Mouse (Mus musculus) layer of hippocampus, postnatal 36 days (tissue): Measurements from ENCODE around the gene Larp1b. TPM values are rescaled to one million over a fixed set of nuclear protein-coding genes. Genes with fewer than 3 reads are reported as not detected.

Source experiments
- DNase-seq, 2 experiments: peaks; one replicate each; pipeline ENCODE4 v3.0.0; 2022
- total RNA-seq, 2 experiments: library from RNA; stranded (reverse); gene quantifications; 2 replicates each; pipeline ENCODE4 v1.2.3; 2021

Gene Larp1b
- total RNA-seq, 2 experiments from 2014 or later = 15.3 to 16.3 TPM

DNA sequence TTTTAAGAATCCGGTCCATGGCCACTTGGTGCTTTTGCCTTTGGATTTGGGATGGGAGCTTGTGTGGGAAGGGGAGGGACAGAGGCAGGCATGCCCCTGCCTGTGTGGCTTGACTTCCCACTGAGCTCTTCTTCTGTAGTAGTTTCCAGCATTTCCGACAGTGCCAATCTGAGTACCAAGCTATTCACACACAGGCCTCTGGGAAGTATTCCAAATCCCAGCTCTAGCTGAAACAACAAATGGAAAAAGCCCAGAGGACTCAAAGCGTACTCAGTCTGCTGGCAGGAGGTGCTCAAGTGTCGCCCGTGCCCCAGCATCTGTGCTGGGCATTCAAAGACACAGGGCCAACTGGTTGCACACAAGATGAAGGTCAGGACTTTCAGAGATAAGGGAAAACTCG is 72.4 kb downstream of the Larp1b start:
- peak; percentile 26 to 48 for DNase-seq

DNA sequence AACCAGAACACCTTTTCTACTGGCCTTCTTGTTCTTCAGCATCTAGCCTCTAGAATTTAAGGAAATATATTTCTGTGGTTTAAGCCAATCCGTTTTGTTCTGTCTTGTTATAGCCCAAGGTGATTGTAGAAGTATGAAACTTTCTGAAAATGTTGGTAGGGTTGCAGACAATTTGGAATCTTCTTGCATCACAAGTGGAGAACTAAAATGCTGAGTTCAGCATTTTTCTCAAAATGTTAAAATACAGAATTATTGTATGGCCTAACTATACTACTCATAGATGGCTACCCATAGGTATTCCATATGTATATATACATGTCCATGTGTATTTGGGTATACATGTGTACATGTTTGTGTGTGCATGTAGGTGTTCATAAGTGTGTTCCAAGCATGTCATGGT is 81.1 kb downstream of the Larp1b start:
- DNase-seq = no peak

DNA sequence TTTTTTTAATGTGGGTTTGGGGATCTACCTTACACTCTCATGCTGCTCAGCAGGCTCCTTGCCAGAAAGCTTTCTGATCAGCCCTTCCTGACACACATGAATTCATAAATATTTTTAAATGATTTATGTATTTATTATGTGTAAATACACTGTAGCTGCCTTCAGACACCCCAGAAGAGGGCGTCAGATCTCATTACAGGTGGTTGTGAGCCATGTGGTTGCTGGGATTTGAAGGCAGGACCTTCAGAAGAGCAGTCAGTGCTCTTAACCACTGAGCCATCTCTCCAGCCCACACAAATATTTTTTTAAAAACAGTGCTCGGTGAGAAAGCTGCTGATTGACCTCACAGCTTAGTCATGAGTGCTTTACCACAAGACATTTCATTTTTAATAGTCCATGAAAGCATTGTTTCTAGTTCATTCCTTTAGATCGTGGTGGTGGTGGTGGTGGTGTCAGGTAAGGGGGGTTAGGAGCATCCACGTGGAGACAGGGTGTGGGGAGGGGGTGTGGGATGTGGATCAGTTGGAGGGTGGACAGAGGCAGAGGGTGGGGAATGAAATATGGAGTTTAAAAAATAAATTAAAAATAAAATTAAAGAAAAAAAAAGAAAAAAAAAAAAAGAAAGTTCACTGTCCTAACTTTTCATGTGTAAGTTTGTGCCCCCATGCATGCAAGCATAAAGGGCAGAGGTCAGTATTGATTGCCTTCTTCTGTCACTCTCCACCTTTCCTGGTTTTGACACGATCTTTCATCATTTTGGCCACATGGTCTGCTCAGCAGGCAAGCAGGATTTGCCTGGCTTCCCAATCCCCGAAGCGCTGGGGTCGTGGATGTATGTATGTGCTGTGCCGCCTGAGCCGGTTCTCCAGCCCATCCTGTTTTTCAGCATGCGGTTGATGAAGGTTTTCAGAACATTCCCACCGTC is 81.9 kb downstream of the Larp1b start:
- DNase-seq = no peak

DNA sequence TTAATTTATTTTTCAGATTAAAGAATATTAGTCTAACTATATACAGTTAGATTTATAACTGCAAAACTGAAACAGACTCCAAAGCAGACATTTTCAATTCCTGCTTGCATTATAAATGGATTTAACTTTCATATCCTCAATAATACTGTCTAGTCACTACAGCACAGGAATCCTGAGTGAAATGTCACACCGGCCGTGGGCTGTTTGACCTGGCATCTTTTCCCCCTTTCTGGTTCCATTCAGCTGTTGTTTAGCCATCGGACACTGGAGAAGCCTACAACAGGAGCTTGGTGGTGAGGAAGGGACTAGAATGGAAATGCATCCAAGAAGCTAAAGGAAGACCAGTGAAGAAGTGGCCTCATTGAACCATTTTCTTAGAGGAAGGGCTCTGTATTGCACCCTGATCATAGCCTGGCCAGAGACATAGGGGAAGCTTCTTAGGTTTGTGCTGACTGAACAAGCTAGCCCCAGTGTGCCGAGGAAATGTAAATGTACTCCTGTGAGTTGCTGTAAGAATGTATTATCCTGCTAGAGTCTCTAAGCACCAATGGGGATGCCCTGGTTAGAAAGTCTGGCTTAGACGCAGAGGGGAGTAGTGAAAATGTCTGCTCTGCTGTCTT is 88.8 kb downstream of the Larp1b start:
- DNase-seq = no peak

DNA sequence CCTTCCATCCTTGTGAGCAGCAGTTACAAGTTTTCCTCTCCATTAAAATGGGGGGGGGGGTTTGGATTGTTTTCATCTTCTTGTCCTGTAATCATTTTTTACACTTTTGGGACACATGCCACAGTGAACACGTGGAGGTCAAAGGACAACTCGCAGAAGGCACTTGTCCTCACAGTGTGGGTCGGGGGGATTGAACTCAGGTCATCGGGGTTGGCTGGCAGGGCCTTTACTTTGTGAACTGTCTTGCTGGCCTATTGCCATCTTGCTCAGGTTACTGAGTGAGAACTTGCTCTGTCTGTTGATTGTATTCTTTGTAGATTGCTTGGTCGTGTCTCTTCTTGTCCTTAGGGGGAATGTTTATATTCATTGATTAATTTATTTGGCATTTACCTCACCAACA is 91.6 kb downstream of the Larp1b start:
- no peak for DNase-seq

DNA sequence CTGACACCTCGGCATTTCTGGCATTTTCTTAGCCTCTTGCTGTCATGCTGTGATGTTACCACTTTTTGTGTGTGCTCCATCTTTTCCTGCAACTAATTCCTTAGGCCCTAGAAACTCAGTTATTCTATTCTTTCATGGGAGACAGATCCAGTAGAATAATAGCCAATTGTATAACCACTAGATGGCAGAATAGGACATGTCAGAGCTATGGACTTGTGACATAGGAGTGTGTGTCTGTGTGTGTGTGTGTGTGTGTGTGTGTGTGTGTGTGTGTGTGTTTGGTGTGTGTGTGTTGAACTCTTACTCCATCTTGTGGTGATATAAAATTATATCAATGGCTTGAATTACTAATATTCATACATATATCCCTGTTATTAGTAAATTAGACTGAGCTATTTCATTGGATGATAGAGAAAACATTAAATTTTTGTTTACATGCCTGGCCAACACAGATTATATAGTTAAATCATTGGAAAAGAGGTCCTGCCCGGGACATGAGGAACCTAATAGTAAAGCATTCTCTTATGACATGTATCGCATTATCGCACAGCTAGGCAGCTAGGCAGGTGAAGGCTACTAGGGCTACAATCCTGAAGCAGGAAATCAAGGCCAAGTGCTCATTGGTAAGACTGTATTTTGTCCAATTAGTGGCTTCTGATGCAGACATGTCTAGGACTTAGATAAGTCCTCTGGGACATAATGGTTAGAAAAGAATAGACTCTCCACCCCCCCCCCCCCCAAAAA is 92.7 kb downstream of the Larp1b start:
- no peak for DNase-seq

DNA sequence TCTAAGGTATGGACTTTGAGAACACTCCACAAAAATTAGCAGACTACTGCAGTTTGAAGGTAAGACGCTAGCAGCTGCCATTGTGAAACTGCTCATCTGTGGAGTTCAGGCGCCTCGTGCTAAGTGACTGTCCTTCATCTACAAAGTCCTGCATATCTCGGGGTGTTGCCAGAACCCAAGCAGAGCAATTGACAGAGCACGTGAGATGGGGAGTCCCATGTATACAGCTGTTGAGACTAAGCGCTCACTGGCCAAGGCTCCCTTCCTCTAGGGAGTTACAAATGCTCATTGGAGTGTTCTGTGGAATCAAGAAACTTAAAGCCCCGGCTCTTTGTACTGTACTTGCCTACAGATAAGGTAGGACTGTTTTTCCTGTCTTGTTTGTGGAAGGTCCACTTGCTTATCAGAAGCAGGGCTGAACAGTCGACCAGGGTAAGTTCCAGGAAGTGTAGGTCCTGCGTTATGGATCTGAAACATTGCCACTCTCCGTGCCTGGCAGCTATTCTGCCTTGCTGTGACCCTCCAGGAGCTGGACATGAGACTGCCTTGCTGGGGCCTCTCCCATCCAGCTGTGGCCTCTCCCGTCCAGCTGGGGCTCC is 94.2 kb downstream of the Larp1b start:
- DNase-seq = no peak

DNA sequence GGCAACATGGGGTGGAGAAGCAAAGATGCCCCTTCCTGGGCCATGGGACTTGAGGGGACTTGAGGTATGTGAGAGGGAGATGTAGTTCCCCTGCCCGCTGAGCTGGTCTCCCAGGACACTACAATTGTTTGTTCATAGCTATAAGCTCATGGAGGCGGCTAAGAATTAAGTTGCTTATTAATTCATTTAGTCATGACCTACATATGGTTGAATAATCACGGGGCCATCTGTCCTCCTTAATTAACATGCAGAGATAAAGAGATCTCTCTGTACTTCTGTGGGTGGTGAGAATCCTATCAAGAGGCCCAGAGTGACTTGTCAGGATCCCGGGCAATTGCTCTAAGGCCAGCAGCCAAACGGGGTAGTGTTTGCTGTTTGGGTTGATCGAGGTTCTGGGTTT is 98.2 kb downstream of the Larp1b start:
- no peak for DNase-seq

DNA sequence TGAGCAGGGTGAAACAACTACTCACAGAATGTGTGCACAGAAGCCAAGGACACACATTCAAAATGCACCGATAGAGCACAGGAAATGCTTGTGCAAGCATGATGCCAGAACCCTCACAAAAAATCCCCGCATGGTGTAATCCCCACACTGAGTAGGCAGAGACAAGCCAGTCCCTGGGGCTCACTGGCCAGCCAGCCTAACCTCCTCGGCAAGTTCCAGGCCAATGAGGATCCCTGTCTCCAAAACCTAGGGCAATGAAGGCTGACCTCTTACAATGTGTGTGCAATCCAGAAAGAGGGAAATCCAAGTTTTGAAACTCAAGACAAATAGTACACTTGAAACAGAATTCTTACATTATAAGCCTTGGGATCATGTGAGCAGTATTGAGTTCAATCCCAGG is 103.7 kb downstream of the Larp1b start:
- no peak for DNase-seq

DNA sequence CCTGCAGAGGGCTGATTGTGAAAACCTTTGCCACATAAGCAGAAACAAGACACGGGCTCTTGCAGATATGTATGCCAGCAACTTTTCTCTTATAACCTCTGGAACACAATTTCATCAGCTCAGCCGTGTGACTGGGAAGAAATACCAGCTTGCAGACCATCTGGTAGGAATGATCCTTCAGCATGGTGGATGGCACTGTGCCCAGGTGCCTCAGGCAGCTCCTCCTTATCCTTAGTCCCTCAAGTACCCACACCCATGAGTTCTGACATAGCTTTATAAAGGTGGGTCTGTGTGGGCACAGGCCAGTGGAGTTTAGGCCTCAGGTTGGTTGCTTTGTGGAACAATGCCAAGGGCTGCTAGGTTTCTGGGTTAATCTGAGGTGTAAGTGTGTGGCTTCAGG is 108.8 kb downstream of the Larp1b start:
- DNase-seq = peak; percentile 40 to 45

DNA sequence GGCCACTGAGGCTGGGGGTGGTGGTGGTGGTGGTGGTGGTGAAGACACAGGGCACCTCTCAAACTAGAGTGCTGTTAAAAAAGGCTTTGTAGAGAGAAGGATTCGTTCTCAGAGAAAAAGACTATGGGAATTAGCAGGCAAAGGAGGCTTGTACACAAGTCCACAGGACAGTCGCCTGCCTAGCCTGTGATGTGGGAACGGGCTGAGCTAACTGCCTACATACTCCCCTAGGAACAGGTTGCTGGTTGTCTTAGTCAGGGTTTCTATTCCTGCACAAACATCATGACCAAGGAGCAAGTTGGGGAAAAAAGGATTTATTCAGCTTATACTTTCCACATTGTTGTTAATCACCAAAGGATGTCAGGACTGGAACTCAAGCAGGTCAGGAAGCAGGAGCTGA is 109.6 kb downstream of the Larp1b start:
- DNase-seq = no peak

DNA sequence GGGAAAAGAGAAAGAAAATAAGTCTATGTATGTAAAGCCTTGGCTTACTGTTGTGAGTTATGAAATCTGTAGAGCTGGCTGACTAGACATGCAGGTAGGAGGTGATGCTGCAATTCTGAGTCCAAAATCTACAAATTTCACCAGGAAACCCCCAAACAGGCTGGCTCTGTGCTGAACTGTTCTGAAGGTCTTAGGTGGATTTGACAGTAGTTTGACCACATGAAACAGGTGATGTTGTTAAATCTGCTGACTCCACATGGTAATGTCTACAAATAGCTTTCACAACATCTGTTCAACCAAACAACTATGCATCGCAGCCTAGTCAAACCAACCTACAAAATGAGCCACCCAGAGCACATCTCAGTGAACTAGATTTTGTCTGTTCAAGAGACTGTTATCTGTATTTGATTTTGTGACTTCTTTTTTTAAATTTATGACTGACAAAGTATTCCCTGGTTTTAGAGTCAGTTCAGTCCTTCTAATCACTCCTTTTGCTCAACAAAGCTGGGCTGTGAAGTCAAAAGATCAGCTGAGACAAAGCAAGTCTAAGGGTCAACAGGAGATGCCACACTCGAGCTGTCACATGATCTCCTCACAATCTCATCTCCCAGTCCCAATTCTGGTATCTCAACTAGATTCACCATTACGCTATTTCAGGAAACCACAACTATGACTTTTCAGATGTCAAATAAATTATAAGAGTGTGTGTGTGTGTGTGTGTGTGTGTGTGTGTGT is 112.4 kb downstream of the Larp1b start:
- DNase-seq = no peak

DNA sequence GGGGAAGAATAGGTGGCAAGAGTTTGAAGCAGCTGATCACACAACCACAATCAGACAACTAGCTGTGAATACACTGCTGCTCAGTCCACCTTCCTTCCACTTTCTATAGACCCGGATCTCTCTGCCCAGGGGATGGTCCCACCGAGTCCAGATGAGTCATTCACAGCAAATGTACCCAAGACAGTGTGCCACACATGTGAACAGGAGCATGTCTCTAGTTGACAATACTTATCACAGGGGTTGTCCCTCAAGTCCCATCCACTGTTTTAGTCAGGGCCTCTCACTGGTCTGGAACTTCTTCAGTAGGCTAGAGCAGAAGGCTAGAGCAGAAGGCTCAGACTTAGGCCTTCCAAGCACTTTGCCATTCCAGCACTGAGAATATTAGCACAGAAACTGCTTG is 113.1 kb downstream of the Larp1b start:
- DNase-seq = no peak

DNA sequence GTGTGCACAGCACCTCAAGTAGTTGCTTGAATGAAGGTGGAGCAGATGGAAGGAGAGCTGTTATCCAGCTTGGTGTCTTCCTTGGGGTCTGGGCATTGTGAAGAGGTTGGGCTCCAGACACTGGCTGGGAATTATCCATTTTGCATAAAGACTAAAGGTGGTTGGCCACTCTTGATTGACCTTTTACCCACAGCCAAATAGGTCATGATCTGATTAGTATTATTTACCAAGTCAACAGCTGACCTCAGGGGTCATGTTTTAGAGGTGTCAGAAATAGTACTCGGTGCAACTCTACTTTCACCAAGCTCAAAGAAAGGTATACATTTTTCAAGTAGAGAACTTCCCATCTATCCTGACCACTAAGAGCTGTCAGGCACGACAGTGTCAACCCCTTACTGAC is 115.7 kb downstream of the Larp1b start:
- DNase-seq = no peak

DNA sequence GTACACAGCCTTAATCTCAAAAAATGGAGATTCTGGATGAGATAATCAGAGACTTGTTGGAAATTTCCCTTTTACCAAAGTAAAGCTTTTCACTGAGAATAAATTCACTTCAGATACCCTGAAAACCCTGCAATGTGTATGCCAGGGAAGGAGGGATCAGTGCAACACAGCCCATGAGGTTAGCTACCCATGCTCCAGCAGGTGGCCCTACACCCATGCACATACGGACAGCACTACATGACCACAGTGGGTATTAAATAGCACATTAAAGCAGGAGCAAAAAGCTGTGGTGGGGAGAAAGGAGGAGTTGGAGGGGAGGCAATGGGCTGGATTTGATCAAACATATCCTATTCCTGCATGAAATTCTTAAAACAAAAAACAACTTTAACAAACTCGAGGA is 120.9 kb downstream of the Larp1b start:
- DNase-seq = no peak

DNA sequence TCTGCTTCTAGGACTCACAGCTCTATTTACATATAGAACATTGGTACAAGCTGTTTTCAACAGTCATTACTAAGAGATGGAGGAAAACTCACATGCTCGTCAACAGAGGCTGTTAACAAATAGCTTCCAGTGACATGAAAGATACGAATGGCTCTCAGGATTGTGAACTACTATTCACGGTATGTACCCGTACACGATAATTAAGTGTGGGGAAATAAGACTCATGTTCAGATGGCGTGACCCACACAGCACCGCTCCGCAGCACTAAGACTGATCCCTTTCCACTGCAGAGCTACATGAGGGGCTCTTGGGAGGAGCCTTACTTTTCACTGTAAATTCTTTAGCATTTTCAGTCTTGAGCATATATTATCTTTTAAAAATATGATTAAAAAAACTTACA is 125.7 kb downstream of the Larp1b start:
- DNase-seq = no peak

DNA sequence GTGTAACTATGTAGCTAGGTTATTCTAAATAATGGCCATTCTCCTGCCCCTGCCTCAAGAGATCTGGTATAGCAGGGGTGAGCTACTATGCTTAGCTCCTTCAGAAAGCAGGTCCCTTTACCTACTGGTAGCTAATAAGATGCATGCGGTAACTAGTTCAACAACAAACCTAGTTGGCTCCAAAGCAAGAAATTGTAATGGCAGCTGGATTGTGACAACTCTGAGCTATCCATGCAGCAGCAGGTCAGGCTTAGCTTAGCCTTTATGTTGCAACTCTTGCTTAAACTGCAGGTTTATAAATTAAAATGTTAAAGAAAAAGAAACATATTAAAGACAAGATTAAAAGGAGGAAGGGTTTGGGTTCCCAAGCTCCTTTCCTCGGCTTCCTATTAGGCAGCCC is 129.0 kb downstream of the Larp1b start:
- no peak for DNase-seq

DNA sequence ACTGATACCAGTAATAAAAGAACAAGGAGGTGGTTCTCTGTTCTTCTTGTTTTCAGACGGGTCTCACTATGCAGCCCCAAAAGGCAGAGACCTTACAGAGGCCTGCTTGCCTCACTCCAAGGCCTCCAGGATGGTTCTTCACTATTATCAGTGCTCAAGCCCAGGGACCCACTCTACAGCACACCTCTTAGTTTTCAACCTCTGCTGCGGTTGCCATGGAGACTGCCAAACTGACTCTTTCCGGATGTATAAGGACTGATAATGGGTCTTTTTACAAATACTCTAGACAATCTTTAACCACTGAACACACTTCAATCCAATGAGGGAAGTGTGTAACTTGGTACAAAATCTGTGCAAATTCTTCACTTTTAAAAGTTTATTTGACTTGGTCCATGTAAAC is 131.1 kb downstream of the Larp1b start:
- DNase-seq = no peak

DNA sequence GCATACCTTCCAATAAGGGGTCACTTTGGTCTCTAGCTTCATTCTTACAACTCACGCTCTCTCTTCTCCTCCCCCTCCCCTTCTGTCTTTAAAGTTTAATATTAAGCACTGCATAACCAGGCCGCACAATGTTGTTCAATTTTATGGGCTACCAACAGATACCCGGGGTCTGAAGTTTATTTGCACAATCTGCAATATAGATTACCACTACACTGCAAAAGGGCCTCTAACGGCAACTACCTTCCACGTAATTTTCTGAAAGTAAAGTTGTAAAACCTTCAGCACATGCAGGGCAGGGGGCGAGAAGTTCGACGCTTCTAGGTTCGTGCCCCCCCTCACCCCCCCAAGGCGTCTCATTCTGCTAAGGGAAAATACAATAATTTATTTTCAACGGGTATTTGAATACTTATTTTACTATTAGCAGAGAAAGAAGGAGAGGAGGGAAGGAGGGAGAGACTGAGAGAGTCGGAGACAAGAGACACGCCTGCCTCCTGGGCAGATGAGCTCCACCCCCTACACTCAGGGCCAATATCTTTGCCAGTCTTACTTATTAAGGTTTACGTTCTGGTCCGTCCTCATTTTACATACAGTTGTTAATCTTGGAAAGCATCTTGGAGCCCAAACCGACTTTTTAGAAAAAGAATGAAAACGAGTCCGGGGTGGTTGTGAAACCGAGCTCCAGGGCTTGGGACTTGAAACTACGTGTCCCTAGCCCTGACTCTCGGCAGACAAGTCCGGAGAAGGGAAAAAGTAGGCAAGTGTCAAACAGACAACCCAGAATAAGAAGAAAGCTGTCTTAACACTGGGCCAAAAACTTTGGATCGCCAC is 132.1 kb downstream of the Larp1b start:
- no peak for DNase-seq

DNA sequence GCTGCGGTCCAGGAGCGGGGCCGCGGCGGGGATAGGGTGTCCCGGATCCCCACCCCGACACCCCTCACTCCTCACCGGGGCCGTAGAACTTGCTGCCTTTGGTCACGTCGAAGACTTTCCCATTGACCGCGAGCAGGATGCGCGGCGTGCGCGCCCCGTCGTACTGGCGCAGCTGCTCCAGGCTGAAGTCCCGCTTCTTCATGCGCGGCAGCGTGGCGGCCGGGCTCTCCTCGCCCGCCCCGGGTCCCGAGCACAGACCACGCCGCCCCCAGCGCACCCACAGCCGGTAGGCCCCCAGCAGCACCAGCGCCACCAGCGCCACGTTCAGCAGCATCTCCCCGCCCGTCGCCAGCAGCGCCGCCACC is 132.9 kb downstream of the Larp1b start:
- DNase-seq = no peak
